Mouse (Mus musculus) activated CD4-positive, CD25-positive, alpha-beta regulatory T cell, adult 4 months (primary cell): ENCODE measurements around the gene Sc5d. TPM values are rescaled to one million over a fixed set of nuclear protein-coding genes. Genes with fewer than 3 reads are reported as not detected.

Source experiments
- ATAC-seq: one replicate; pipeline ENCODE4 v1.8.0; 2017
- polyA plus RNA-seq, 2 experiments: library from polyadenylated mRNA; unstranded; fragments of 100-300 nt; shearing (Covaris generic); gene quantifications; one replicate each; pipeline ENCODE4 v1.2.1; 2017

The Sc5d gene
- polyA plus RNA-seq: 100 to 1,000 TPM in 1 of 2 experiments, 10 to 100 TPM in 1; 93.9 to 112 TPM

- peak; percentile 94 for ATAC-seq
Observed at GRCm38 (mm10) chr9:42264145-42264544, at the start of gene Sc5d. Gene Sc5d (minus strand): TSS chr9:42264256.

- no peak for ATAC-seq
Observed at GRCm38 (mm10) chr9:42311311-42311710, 47.3 kb upstream of the Sc5d start.

GRCm38 (mm10) chr9:42303894-42304293 lies 39.8 kb upstream of the Sc5d start:
- no peak for ATAC-seq

GRCm38 (mm10) chr9:42301082-42301633 lies 37.1 kb upstream of the Sc5d start:
- ATAC-seq: no peak

- no peak for ATAC-seq
Observed at GRCm38 (mm10) chr9:42296297-42296922, 32.4 kb upstream of the Sc5d start.

GRCm38 (mm10) chr9:42294131-42294530 lies 30.1 kb upstream of the Sc5d start:
- no peak for ATAC-seq

- ATAC-seq: no peak
Observed at GRCm38 (mm10) chr9:42293596-42293995, 29.5 kb upstream of the Sc5d start.

GRCm38 (mm10) chr9:42293051-42293450 lies 29.0 kb upstream of the Sc5d start:
- no peak for ATAC-seq

- no peak for ATAC-seq
Observed at GRCm38 (mm10) chr9:42279676-42280075, 15.6 kb upstream of the Sc5d start.

- ATAC-seq: no peak
Observed at GRCm38 (mm10) chr9:42278046-42278445, 14.0 kb upstream of the Sc5d start.

- ATAC-seq: no peak
Observed at GRCm38 (mm10) chr9:42277606-42278005, 13.6 kb upstream of the Sc5d start.

GRCm38 (mm10) chr9:42277162-42277561 lies 13.1 kb upstream of the Sc5d start:
- no peak for ATAC-seq

GRCm38 (mm10) chr9:42275761-42276145 lies 11.7 kb upstream of the Sc5d start:
- ATAC-seq: no peak

- no peak for ATAC-seq
Observed at GRCm38 (mm10) chr9:42275027-42275760, 11.1 kb upstream of the Sc5d start.

GRCm38 (mm10) chr9:42273682-42274296 lies 9.7 kb upstream of the Sc5d start:
- no peak for ATAC-seq

GRCm38 (mm10) chr9:42273174-42273573 lies 9.1 kb upstream of the Sc5d start:
- no peak for ATAC-seq

GRCm38 (mm10) chr9:42272690-42273089 lies 8.6 kb upstream of the Sc5d start:
- no peak for ATAC-seq

GRCm38 (mm10) chr9:42271456-42271855 lies 7.4 kb upstream of the Sc5d start:
- no peak for ATAC-seq

- ATAC-seq: no peak
Observed at GRCm38 (mm10) chr9:42270617-42271016, 6.6 kb upstream of the Sc5d start.

GRCm38 (mm10) chr9:42270081-42270480 lies 6.0 kb upstream of the Sc5d start:
- ATAC-seq: no peak

GRCm38 (mm10) chr9:42268371-42268770 lies 4.3 kb upstream of the Sc5d start:
- ATAC-seq: no peak

- no peak for ATAC-seq
Observed at GRCm38 (mm10) chr9:42265309-42265708, 1.3 kb upstream of the Sc5d start.

- peak; percentile 3 for ATAC-seq
Observed at GRCm38 (mm10) chr9:42263709-42264111, 346 bp downstream of the Sc5d start.

GRCm38 (mm10) chr9:42260481-42260880 lies 3.6 kb downstream of the Sc5d start:
- no peak for ATAC-seq
